Mouse (Mus musculus) C2C12 (cell line): ENCODE measurements around the gene Gsdme.

ENCODE experiments used
- CEBPB ChIP-seq: IDR thresholded peaks from one replicate; pipeline ENCODE4 v1.6.1; 2011; ENCODE audit warnings: low read depth, mild to moderate bottlenecking, control low read depth, moderate library complexity
- CTCF ChIP-seq: IDR thresholded peaks from one replicate; pipeline ENCODE4 v1.5.1; 2011; ENCODE audit not compliant: control insufficient read depth, insufficient read depth, insufficient read length
- FOSL1 ChIP-seq: IDR thresholded peaks from one replicate; pipeline ENCODE4 v1.8.0; 2011; ENCODE audit warnings: mild to moderate bottlenecking, low read length; ENCODE audit not compliant: poor library complexity, insufficient read depth, severe bottlenecking
- MAX ChIP-seq: IDR thresholded peaks from one replicate; pipeline ENCODE4 v1.6.1; 2011; ENCODE audit warnings: mild to moderate bottlenecking, control low read depth
- MYOD1 ChIP-seq: IDR thresholded peaks from one replicate; pipeline ENCODE4 v1.6.1; 2011; ENCODE audit warnings: low read depth; ENCODE audit not compliant: control insufficient read depth, insufficient read length
- MYOG ChIP-seq: IDR thresholded peaks from one replicate; pipeline ENCODE4 v1.6.1; 2011; ENCODE audit not compliant: control insufficient read depth, insufficient read length; ENCODE audit errors: extremely low read depth
- USF1 ChIP-seq: IDR thresholded peaks from one replicate; pipeline ENCODE4 v1.6.1; 2011; ENCODE audit warnings: low read depth, mild to moderate bottlenecking, control low read depth, moderate library complexity

GRCm38 (mm10) chr6:50262310-50262709 is 1.4 kb downstream of the Gsdme start:
- TF ChIP-seq CTCF, result no peak
- no peak for TF ChIP-seq CEBPB
- TF ChIP-seq FOSL1, result no peak
- TF ChIP-seq MYOG, result no peak
- no peak for TF ChIP-seq USF1
- TF ChIP-seq MAX, result no peak
- no peak for TF ChIP-seq MYOD1
